Mouse (Mus musculus): ENCODE data around the gene Paqr8.

GRCm38 (mm10) chr1:20969642-20970041 is 79.2 kb downstream of the Paqr8 start:
- TF ChIP-seq CTCF (conservative IDR thresholded peaks at IDR 0.05; ENCODE audit: insufficient read depth, insufficient read length, low read depth, low read length) = no peak
- TF ChIP-seq POLR2A (IDR thresholded peaks at IDR 0.05; ENCODE audit: low read depth, low read length) = no peak

Data from kidney, adult 2 months (tissue).